Mouse (Mus musculus) cerebellum, postnatal 14 days (tissue): Measurements from ENCODE around the gene Acot7.

ENCODE experiments used
- DNase-seq, 2 experiments: peaks; one replicate each; pipeline ENCODE4 v3.0.0; 2021; ENCODE audit warnings: mixed read lengths in 2 of 2

The Acot7 gene

GRCm38 (mm10) chr4:152250615-152251014, 72.7 kb downstream of the Acot7 start:
- DNase-seq: no peak

DNA sequence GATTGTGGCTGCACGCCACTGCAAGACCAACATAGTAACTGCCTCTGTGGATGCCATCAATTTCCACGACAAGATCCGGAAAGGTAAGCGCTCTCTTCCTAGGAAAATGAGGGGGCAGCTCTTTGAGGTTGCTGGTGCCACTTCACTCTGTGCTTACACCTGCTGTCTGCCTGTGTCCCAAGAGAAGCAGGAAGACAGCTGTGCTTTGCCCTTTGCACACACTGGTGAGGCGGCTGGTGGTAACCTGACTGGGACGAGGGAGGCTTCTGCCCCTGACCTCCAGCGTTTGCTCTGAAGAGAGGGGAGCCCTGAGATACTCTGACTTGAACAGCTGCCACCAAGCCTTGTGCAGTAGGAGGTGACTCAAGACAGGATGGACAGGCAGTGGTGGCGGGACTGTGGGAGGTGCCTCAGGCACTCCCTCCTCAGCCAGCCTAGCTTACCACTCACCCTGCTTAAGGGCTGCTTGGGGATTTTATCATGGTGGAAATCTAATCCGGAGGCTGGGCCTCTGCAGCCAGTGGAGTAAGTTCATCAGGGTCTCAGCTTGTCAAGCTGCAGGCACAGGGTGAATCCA, 75.3 kb downstream of the Acot7 start:
- DNase-seq: no peak

GRCm38 (mm10) chr4:152257070-152257469, 79.1 kb downstream of the Acot7 start:
- peak; percentile 76 to 78 for DNase-seq

DNA sequence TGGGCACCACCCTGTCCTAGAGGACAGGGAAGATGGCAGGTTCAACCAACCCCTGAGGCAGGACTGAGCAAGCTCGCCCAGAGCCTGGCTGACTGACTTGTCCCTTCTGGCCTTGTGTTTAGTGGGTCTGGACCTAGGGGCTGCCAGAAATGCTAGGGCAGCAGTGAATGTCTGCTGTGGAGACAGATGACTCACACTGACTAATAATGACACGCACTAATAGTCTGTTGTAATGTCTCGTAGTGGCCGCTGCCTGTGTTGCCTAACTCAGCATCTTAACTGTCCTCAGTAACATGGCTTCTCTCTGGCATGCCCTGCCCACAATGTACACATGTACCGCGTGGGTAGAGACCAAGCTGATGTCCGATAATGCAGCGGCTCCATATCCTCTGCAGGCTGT, 82.5 kb downstream of the Acot7 start:
- no peak for DNase-seq

- DNase-seq: no peak
Measured at GRCm38 (mm10) chr4:152262187-152262586, 84.3 kb downstream of the Acot7 start.

DNA sequence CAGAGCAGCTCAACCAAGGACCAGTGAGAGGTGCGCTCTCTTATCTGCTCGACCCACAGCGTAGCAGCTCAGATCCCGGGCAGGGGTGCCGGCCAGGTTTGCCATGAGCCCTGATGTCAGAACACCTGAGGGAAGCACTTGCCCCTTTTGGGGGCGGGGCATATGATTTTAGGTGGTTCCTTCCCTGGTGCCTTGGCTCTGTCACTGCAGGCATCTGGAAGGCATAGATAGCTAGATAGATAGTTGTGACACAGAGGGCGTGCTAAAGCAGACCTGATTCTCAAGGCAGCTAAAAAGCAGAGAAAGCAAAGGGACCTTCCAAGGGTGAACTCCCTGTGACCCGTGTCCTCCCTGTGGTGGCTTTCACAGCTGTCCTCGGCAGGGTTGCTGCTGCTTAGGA, 85.2 kb downstream of the Acot7 start:
- DNase-seq: no peak

DNA sequence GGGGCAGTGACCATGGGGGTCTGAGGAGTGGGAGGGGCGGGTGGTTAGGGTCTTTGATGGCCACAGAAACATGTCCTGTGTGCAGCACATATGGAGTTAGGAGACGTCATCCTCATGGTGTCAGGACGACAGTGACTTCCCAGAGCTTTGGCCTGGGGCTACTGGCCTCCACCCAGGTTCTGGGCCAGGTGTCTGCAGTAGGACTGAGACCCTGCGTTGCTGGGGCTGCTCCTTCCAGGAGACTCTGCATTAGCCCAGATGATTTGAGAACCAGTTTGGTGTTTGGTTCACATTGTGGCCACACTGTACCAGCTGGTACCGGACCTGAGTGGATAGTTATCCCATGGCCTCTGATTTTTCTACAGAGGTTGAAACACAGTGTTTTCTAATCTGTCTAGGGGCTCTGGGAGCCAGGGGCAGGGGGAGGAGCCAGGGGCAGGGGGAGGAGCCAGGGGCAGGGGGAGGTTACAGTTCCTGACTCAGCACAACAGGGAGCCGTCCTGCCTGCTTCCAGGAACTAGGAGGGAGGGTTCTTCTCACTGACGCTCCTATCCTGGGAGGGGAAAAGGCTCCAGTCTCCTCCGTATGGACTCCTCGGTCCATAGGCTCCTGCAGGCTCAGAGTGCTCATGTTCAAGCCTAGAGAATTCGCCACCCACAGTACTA, 85.7 kb downstream of the Acot7 start:
- DNase-seq: no peak

DNA sequence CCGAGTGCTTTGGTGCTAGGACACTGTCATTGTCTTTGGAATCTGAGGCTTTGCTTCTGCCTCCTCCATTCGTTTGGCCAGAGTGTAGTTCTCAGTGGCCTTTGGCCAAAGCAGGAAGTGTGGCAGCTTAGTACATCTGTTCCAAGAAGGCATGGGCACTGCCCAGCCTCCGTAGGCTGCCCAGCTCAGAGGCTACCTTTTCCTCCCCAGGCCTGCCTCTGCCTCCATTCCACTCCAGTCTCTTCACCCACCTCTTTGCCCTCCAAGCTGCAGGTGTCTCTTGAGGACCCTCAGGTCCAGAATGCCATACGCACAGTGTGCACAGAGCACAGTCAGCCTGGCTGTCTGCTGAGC, 86.2 kb downstream of the Acot7 start:
- no peak for DNase-seq

- DNase-seq: peak in 1 of 2 experiments; percentile 63
Measured at GRCm38 (mm10) chr4:152264867-152265568, 87.1 kb downstream of the Acot7 start.

- no peak for DNase-seq
Measured at GRCm38 (mm10) chr4:152265791-152266190, 87.9 kb downstream of the Acot7 start.

DNA sequence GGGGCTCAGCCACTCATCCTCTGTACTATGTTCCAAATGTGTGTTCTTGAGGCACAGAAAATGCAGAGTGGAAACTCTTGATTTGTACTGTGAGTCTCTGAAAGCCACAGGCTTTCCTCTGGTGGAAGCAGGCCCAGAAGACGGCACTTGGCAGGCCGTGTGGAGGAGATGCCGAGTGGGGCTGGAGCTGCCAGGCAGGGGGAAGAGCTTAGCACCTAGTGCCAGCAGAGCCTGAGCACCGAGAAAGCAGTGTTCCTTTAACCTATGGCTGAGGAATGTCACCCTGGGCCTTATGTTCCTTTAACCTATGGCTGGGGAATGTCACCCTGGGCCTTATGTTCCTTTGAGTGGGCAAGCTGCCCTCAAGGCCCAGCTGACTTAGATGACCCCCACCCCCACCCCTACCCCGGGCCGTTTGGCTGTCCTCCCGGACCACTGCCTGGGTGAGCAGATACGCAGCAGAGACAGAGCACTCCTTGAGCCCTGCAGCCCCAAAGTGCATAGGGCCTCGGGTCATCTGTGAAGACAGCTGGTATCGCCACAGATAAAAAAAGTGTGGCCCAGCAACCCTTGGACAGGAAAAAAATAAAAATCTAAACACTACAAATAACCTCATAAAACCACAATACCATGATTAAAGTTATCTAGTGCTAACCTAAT, 88.4 kb downstream of the Acot7 start:
- DNase-seq: peak; percentile 84 to 87

DNA sequence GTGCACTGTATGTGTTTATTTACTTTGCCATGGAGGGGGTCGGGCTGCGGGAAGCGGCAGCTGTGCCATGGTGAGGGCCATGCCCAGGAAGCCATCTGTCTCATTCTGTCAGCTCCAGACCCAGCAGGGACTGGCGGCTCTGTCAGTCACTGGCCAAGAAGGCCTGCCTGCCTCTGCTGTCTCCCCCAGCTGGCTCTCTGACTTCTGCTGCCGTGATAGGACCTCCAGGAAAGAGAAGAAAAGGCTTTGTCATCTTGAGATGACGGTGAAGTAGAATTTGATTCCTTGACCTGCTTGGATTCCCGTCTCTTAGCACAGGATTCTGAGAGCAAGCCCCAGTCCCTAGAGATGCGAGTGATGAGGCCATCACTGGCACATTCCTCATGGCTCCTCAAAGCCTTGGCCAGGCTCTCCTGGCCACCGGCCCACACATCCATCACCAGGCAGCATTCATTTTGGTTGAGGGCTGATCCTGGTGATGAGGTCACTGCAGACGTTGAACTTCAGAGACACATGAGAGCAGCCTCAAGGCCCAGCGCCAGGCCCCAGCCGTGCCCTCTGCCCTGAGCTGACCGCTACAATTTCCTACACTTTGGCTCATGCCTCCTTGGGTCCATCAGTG, 89.9 kb downstream of the Acot7 start:
- peak; percentile 75 to 83 for DNase-seq

GRCm38 (mm10) chr4:152269967-152270366, 92.0 kb downstream of the Acot7 start:
- no peak for DNase-seq

GRCm38 (mm10) chr4:152270599-152270998, 92.7 kb downstream of the Acot7 start:
- peak in 1 of 2 experiments; percentile 36 for DNase-seq

- DNase-seq: no peak
Measured at GRCm38 (mm10) chr4:152271334-152271733, 93.4 kb downstream of the Acot7 start.

DNA sequence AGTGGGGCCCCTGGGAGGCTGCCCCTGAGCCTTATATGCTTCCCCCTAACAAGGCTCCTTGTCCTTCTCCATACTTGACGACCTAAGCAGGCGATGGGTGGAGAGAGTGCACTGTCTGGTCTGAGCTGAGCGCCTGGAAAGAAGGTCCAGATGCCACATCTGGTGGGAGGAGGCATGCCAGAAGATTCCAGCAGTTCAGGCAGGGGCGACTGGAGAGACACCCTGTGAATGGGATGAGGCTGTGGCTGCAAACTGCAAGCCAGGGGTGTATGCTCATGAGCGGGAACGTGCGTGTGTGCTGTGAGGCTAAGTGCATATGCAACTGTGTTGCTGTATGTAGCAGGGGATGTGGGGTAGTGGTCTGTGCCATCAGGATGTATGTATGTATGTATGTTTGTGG, 94.1 kb downstream of the Acot7 start:
- no peak for DNase-seq

GRCm38 (mm10) chr4:152272449-152273049, 94.6 kb downstream of the Acot7 start:
- peak in 1 of 2 experiments; percentile 45 for DNase-seq

DNA sequence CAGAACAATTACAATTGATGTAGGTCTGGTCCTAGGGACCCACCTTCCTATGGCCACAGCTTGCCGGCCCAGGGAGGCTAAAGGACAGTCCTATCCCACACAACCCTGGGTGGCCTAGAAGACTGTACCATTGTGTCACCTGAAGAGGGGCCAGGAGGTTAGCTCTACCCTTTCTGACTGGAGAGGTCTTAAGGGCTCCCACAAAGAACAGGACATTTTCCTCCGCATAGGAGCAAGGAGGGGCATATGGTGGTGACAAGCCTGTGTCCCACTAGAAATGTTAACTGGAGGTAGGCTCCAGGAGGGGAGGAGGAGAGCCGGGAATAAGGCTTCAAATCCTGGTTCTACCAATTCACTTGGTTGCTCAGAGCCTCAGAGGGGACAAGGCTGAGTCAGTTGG, 95.3 kb downstream of the Acot7 start:
- no peak for DNase-seq

DNA sequence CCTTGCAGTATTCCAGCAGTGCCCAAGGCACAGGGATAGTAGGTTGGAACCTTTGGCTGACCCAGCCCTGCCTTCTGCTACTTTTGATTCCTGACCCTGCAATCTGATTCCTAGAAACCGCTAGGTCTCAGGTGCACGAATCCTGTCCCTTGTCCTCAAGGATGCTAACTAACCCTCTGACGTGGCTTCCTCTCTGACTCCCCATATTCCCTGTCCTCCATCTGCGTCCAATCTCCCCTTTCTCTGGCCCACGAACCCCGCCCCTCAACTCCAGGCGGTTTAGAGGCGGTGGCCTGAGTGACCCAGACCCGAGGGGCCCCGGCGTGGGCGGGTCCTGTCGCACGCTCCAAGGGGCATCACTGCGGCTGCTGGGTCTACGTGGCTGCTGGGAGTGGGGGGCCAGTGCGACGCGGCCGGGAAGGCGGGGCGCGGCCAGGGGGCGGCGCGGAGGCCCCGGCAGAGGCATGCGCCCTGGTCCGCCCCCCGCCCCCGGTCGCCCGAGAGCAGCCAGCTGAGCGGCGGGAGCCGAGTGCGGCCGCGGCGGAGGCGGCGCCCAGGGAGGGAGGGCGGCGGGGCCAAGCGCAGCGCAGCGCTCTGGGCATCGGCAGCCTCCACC, 95.8 kb downstream of the Acot7 start, which contains the start of gene Gpr153:
Gpr153 (plus strand) TSS at position 612 of the 616 bp plus-strand sequence.
- DNase-seq: peak in 1 of 2 experiments; percentile 40

GRCm38 (mm10) chr4:152274681-152275131, 96.8 kb downstream of the Acot7 start:
- no peak for DNase-seq

DNA sequence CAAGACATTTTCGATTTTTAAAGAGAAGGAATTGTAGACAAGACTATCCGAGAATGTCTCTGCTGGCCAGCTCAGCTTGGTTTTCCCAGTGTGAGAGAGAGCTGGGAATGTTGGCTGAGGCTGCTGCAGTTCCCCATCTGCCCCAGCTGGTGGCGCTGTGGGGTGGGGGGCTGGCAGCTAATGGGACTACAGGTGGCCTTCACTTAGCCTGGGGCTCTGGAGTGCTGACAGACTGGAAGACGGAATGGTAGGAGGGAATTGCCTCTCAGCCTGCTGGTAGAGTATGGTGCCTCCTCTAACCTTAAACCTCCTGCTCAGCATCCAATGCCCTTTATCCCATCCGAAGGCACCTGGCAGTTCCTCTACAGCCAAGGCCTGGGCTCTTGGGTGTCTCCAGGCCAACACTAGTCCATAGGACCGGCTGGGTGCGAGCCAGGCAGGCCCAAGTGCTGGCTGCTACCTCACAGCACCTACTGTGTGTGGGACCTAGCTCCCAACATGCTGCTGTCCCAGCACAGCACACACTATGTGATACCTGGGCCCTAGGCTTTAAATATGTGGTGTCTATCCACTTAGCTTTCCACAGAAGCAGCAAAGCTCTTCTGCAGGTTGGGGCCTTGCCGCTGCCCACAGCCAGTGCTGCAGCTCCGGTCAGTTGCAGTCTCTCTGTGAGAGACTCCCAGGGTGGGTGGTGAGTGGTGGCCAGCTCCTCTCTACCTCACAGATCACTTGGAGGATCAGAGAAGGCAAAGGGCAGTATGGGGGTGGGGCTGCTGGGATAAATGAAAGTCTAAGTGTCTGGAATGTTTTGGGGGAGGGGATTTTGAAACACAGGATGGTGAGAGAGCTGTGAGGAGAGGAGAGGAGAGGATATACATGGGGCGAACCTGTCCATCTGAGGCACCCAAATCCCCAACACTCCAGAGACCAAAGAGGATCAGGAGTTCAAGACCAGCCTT, 98.7 kb downstream of the Acot7 start:
- DNase-seq: peak in 1 of 2 experiments; percentile 80
